Mouse (Mus musculus) adrenal gland, adult 18-20 months (tissue): Measurements from ENCODE around the gene Ly6g6d. TPM values are rescaled to one million over a fixed set of nuclear protein-coding genes. Genes with fewer than 3 reads are reported as not detected.

Experiments
- DNase-seq, 2 experiments: peaks; one replicate each; pipeline ENCODE4 v3.0.0; 2021 to 2022; ENCODE audit warnings: low spot score in 2 of 2
- total RNA-seq, 2 experiments: library from RNA; stranded (reverse); gene quantifications; 1 replicate in 1 of 2; 2 replicates in 1 of 2; pipeline ENCODE4 v1.2.3; 2021

Gene Ly6g6d
- total RNA-seq, 2 experiments from 2014 or later, result not detected

DNA sequence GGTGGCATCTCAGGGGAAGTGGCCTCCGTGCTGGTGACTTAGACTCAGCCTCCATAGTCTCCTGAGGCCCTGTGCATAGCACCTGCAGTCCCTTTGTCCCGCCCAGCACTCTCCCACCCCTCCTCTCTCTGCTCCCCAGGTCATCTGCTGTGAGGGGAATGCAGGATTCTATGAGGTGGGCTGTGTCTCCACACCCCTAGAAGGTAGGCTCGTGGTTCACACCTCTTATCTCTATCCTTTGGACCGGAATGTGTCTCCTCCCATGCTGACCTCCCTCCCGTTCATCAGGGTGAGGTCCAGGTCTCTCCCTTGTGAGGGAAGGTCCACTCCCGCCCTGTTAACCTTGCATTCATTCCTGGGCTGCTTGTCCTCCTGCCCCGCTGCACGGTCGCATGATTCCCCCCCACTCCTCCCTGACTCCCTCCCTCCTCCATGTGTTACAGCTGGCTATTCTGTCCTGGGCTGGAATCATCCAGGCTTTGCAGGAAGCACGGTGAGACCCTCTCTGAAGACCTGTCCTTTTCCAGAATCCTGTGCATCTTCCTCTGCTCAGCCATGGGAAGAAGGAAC, 22.4 kb upstream of the Ly6g6d start:
- no peak for DNase-seq

DNA sequence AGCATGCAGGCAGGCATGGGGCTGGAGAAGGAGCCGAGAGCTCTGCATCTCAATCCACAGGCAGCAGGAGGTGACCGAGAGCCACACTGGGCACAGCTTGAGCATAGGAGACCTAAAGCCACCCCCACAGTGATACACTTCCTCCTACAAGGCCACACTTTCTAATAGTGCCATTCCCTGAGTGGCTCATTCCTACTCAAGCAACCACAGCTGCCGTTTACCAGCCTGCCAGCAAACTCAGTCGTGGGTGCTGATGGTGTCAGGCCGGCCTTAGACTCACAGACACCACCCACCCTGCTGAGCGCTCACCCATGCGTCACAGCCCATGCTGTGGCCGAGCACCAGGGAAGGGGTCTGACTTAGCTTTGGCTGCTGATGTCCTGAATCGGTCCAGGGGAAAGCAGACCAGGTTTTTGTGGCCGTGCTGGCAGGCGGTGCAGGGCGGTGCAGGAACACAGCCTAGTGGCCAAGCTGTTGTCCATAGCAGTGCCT, 19.3 kb upstream of the Ly6g6d start:
- DNase-seq, result no peak

DNA sequence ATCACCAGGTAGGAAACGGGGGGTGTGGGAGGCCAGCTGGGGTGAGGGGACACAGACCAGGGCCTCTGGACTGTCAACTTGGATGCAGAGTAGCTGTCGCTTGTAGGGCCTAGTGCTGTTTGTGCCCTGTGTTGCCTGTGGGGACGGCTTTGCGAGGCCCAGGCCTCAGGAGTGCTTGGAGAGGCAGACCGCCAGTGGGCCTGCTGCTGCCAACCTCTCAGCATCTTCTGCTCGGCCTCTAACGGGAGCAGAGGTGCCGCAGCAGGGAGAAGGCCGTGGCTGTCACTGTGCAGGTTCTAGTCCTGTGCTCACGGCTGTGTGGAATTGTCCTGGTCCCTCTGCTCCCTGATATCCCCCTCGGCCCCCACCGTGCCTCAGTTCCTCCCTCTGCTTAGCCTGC, 18.7 kb upstream of the Ly6g6d start:
- DNase-seq, result no peak

DNA sequence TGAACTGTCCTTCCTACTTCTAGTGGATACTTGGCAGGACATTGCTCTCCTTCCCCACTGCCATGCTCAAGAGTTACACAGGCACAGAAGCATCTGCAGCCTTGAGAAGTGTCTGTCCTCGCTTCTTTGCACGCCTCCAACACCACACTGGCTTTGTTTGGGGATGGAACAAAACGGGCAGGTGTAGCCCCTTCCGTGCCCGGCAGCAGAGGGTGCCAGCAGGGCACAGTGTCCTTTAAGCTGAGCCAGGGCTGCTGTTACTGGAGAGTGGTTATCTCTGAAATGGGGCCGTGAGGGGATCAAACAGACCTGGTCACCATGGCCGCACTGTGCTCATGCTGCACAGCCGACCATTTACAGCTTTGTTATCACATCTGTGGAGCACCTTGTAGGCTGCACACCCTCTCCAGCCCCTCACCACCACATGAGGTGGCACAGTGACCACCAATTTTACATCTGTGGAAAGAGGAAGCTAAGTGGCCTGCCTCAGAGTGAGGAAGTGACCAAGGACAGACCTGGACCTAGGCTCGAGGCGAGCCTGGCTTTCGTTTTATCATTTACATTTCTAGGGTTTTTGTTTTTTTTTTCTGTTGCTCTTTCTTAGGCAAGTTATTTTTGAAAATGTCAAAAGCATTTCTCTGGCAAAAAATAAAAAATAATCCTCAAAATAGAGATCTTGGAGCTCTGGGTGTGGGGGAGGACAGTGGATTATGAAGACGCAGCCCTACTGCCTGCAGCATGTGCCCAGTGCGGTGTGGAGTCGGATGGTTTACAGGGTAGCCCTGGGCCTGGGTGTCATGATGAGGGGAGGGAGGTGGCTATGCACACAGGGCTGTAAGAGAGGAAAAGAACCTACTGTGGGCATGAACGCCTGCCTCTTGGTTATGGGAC, 16.9 kb upstream of the Ly6g6d start:
- DNase-seq, result no peak

DNA sequence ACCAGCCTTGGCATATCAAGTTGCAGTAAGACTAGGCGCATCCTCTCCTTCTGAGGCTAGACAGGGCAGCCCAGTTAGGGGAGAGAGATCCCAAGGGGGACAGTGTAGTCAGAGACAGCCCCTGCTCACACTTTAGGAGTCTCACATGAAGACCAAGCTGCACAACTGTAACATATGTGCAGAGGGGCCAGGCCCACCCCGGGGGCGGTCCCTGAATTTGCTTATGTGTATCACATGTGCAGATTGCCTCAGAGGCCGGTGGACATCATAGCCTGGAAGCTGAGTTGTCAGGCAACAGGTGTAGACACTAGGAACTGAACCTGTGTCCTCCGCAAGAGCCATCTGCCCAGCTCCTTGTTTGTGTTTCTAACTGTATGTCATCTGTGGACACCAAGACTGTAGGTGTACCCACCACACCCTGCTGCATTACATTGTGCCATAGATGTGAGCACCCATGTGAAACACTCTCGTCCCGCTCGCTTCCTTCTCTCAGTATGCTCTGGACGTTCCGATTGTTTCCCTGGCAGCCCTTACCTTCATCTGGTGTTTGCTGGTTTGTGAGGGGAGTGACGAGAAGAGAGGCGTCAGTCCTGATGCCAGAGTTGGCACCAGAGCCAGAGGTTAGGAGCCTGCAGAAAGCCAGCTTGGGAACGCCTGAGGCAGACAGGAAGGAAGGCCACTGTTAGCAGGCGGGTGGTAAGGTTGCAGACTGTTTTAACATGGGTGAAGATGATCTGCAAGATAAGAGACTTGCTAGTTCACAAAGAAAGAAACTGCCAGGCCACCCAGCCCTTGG, 14.7 kb upstream of the Ly6g6d start:
- DNase-seq, result no peak

DNA sequence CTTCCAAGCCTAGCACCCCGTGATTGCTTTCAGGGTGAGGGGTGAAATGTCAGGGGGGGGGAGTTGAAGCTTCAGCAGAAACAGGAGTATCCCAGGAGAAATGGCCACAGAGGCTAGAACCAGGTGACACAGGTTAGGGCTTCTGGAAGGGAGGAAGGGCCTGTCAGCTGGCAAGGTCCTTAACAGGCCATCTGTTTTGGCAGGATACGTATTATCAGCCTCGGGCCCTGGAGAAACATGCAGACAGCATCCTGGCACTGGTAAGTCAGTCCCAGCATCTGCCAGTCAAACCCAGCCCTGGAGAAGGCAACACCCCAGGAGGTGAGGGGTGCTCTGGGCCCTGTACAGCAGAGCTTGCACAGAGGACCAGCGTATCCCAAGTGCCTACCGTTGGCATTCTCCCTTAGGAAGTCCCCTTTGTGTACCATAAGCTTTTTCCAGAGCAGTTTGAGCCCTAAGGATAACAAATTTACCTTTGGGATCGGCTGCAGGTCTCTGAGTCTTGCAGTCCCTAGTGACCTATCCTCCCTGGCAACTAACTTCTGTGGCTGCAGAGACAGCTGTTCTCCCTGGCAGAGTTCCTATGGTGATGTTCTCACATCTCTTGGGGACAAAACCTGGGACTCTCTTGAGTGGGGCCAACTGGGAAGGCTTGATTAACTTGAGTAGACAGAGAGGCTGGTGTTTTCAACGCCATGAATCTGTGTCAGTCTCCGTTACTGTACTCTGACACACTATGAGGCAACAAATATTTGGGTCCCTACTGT, 12.5 kb upstream of the Ly6g6d start:
- no peak for DNase-seq

DNA sequence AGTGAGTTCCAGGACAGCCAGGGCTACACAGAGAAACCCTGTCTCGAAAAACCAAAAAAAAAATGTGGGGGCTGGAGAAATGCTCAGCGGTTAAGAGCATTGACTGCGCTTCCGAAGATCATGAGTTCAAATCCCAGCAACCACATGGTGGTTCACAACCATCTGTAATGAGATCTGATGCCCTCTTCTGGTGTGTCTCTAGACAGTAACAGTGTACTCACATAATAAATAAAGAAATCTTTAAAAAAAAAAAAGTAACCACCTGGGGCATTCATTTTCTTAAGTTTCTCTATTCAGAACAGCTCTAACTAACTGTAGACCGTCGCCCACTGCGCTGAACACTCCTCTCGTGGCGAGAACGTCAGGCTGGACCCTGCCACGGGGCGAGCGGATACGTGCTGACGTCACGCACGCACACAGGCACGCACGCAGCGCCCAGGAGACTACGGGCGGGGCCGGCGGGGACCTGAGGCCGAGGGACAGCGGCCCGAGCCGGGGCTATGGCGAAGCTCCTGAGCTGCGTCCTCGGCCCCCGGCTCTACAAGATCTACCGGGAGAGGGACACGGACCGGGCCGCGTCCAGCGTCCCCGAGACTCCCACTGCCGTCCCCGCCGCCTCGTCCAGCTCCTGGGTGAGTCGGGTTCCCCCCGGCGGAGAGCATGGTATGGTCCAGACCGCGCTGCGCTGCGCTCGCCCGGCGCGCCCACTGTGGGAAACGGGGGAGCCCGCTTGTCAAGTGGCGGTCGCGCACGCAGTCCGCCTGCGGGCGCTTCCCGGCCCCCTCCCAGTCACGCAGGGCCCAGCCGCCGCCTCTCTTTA, 11.2 kb upstream of the Ly6g6d start, which contains the start of gene Abhd16a:
Gene Abhd16a (plus strand): TSS at position 439 of the 820 bp plus-strand sequence.
- DNase-seq, result peak; percentile 89

DNA sequence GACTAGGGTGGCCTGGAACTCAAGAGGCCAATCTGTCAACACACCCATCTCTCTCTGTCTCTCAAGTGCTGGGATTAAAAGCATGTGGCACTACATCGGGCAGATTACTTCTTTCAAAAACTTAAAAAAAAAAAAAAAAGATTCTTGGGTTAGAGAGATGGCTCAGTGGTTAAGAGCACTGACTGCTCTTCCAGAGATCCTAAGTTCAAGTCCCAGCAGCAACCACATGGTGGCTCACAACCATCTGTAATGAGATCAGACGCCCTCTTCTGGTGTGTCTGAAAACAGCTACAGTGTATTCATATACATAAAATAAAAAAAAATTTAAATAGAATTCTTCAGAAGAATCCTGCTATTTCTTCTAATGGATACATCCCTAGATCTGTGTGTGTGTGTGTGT, 10.3 kb upstream of the Ly6g6d start:
- no peak for DNase-seq

DNA sequence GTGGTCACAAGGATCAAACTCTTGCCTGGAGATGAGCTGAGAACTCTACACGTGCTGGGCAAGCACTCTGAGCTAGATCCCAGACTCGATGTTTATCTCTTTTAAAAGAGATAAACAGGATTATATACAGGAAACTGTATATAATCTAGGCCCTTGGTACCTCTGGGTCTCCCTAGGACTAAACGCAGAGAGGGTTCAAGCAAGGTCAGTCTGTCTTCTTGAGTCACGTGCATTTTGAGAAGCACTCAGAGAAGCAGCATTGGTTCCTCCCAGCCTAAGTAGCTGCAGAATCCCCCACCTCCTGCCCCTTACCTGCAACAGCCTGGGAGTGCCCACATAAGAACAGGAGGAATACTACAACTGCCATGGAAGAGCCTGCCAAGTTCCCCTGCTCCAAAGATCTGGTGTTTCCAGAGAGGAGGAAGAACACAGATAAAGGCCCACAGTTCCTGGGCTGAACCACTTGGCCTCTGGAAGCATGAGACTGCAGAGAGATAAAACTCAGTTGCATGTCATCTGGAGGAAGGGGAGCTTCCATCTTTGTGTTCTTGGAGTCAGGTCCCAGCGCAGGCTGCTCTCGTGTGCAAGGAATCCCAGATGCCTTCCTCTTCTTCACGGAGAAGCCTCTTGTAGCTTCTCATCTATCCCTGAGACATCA, 7.5 kb upstream of the Ly6g6d start, which contains the start of gene Ly6g6f:
Gene Ly6g6f (minus strand): TSS at position 403 of the 658 bp plus-strand sequence.
- DNase-seq, result no peak

DNA sequence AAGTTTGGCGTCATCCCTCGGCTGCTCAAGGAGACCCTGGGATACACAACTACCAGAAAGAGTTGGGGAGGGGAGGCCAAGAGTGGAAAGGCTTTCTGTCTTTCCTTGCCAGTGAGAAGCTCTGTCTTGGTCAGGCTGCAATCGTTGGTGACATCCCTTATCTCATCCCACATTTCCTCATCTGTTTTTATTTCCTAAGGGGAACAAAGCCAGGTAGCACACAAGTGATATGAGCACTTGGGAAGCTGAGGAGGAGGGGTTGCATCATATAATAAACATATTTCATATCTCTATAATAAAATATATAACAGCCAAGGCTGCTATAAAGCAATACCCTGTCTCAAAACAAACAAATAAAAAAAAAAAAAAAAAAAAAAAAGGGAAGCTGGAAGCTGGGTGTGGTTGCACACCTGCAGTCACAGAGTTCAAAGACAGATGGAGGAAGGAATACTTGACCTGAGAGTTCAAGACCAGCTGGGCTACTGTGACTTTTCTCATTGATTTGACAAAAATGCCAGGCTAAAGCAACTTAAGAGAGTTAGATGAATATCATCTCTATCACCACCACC, 6.1 kb upstream of the Ly6g6d start:
- DNase-seq, result no peak

DNA sequence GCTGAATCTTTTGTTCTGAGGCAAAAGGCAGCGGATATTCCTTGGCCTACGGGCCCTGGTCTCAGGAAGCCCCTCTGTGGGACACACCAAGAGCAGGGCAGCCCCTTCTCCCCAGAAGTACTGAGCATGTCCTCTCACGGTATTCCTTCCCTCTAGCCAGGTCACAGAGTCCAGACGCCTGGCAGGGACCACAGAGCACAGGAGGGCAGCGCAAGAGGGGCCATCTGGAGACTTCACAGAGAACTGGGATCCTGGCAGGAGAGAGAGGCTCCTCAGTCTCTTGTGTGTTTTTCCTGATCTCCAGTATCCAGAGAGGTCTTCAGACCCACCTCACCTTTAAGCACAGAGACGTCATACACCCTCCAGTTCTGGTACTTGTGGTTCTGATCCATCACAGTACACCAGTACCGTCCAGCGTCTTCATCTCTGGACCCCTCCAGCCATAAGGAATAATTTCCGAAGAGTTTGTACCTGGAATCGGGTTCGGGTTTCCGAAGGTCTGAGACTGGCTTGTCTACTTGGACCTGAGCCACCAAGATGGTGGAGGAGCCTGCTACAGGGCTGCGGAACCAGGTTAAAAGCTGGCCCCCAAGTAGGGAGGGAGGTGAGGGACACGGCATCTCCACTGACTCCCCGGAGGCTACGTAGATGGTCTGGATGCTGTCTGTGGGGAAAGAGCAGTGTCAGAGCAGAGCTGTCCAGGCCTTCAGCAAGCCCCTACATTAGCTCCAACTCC, 5.1 kb upstream of the Ly6g6d start:
- DNase-seq, result no peak

DNA sequence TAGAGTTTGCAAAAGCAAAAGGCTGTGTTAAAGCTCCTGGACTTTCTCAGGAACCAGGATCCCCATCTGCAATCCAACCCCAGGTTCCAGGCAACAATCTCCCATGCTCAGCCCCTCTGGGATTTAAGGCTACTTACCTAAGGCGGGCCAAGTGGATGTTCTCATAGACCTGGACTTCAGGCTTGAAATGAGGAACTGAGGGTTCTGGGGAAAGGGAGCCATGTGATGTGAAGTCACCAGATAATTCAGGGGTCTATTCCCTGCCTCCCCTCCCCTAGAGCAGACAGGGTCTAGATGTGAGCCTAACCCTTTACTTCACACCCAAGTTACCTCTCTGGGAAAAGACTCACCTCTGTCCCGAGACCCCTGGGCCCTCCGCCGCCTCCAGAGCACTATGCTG, 2.8 kb upstream of the Ly6g6d start:
- DNase-seq, result no peak

DNA sequence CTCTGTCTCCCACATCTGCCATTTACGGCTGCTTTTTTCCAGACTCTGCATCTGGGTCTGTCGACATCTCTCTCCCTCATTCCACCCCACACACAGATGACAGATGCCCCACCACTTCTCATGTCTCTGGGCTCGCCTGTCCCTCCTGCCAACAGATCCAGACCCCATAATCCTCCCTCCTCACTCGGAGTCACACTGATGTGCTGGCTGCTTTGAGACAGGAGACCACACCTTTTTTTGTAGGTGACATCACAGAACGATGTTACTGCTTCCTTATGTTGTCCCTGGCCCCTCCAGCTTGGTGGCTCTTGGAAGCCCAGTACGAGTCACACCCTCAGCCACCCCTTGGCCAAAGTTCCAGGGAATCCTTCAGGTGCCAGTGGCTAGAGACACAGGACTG, 2.4 kb upstream of the Ly6g6d start:
- DNase-seq, result no peak

DNA sequence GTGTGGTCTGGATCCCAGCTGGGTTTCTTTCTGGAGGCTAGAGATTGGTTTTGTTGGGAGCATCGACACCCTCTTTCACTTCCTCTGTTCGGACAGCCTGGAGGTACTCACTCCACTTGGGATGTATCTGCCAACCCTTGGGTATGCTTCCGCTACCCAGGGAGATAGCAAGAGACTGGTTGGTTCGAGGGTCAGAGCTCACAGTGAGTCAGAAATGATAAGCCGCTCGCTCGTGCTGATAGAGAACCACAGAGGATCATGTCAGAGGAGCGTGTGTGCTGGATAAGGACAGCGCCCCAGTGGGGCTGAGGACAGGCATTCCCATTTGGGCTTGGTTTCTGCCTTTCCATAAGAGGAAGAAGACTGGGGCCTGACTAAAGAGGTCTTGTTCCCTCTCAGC, 1.9 kb upstream of the Ly6g6d start:
- DNase-seq, result no peak

DNA sequence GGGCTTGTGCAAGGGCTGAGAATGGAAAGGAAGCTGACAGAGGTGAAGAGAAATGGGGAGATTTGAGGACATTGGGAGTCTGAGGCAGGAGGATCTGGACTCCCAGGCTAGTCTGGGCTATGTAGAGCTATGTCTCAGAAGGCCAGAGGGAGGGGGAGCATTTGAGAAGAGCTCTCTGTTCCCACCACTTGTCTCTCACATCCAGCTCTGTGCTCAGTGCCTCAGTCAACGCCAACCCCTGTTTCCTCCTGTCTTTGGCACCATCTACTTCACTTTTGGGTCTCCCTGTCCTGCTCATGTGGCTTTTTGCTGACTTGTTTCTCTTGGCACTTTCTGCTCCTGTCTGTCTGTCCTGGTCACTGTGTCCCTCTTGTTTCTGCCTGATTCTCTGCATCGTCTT, 580 bp downstream of the Ly6g6d start:
- DNase-seq, result no peak

DNA sequence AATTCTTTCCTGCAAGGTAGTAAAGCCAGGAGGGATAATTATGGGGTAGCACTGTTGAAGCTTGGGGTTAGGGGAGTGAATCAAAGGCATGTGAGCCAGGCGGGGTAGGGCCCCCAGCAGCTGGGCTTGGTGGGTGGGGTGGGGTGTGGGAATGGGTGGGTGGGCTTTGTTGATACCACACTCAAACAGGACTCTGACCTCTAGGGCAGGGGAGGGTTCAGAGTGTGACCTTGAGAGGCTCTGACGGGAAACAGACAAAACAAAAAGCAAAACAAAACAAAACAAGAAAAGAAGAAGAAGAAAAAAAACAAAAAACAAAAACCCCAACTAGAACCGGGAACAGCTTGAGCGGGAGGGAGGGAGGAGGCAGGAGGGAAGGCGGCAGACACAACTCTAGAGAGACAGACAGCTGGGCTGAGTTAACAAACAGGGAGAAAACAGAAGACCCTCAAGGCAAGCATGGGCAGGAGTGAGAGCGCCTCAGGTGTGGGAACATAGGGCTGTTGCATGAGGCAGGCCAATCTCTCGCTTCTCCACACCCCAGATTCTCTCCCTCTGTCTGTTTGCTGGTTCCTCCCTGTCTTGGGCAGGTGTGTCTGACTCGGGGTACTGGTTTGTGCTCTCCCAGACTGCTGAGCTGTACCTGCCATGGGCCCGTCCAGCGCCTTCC, 1.2 kb downstream of the Ly6g6d start, which contains the start of gene Ly6g6e:
Gene Ly6g6e (plus strand): TSS at position 396 of the 670 bp plus-strand sequence.
- no peak for DNase-seq

DNA sequence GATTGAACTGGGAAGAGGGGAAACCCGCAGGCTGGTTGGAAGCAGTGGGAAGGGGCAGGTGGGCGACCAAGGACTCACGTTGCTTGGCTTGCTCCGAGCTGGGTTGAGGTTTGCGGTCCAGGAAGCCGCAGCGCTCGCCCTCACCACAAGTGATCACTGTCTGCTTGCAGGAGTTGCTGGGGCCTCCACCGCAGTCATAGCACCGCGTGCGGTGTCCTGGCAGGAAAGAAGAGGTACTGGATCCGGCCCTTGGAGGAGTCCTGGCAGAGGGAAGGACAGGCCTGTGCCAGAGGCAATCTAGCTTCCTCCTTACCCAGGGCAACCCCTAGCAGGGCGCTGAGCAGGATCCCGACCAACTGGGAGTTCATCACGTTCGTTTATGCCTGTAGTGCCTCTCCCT, 3.8 kb downstream of the Ly6g6d start:
- no peak for DNase-seq

DNA sequence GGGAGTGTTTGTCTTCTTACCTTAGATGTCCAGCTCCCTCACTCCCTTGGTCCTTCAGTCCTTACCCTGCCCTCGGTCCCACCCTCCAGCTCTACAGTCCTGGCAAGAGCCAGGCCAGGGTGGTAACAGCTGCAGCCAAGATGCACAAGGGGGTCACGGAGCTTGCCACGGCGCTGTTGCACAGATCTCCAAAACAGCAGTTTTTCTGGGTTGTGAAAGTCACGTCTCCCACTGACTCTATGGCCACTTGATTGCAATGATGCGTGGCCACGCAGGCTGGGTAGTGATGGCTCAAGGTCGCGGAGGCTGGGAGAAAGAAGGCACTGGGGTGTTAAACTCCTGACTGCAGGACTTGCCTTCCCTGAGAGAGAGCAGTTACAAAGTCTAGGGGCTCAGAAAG, 6.4 kb downstream of the Ly6g6d start:
- no peak for DNase-seq
